Mouse (Mus musculus) forebrain, embryonic 14.5 days (tissue): ENCODE data around the gene Etaa1. TPM values are rescaled to one million over a fixed set of nuclear protein-coding genes. Genes with fewer than 3 reads are reported as not detected.
"Not testable (repeated sequence)": the region's sequence is repeated elsewhere in the genome, so short reads cannot be mapped to it uniquely, and the experiment has no call there.

Experiments
- ATAC-seq: fragments of 200-750 bp; cut with Nextera tagmentation; 2 replicates; pipeline ENCODE4 v1.8.0; 2017; ENCODE audit warnings: mild to moderate bottlenecking, moderate library complexity
- DNase-seq: peaks from one replicate; pipeline ENCODE4 v3.0.0-alpha.2; 2015; ENCODE audit warnings: low spot score
- H3K27ac ChIP-seq: fragments of 300-500 bp; sonication (generic); 2 replicates; pipeline ENCODE4 v1.5.1; 2014; ENCODE audit warnings: low read depth, mild to moderate bottlenecking, control low read depth, low read length, moderate library complexity
- H3K27me3 ChIP-seq: fragments of 300-500 bp; sonication (generic); replicated peaks from 2 replicates; pipeline ENCODE4 v1.6.1; 2014; ENCODE audit warnings: low read length, control low read depth, mixed read lengths; ENCODE audit not compliant: control insufficient read depth, insufficient read depth
- H3K36me3 ChIP-seq: fragments of 300-500 bp; sonication (generic); 2 replicates; pipeline ENCODE4 v1.6.1; 2014; ENCODE audit warnings: low read length, control low read depth; ENCODE audit not compliant: control insufficient read depth, insufficient read depth
- H3K4me1 ChIP-seq: fragments of 300-500 bp; sonication (generic); 2 replicates; pipeline ENCODE4 v1.6.1; 2014; ENCODE audit warnings: antibody characterized with exemption, low read length, control low read depth; ENCODE audit not compliant: control insufficient read depth, insufficient read depth
- H3K4me2 ChIP-seq: fragments of 300-500 bp; sonication (generic); 2 replicates; pipeline ENCODE4 v1.6.1; 2014; ENCODE audit warnings: mild to moderate bottlenecking, control low read depth, low read length
- H3K4me3 ChIP-seq: fragments of 300-500 bp; sonication (generic); 2 replicates; pipeline ENCODE4 v1.5.1; 2014; ENCODE audit warnings: low read depth, low read length, control low read depth
- H3K9ac ChIP-seq: fragments of 300-500 bp; sonication (generic); 2 replicates; pipeline ENCODE4 v1.6.1; 2014; ENCODE audit warnings: mild to moderate bottlenecking, low read length, control low read depth, moderate library complexity
- H3K9me3 ChIP-seq: fragments of 300-500 bp; sonication (generic); replicated peaks from 2 replicates; pipeline ENCODE4 v1.6.1; 2016; ENCODE audit warnings: low read length, control low read depth, mixed read lengths; ENCODE audit not compliant: control insufficient read depth
- WGBS: fragments of 180-500 bp; shearing (Covaris S2); extraction: QIAGEN DNeasy Blood & Tissue Kit; methylation state at CpG from one replicate; pipeline ENCODE4 v1.1.7; 2014; 5-methylcytosine and 5-hydroxymethylcytosine counted together
- polyA plus RNA-seq: library from polyadenylated mRNA; unstranded; fragments of >200 nt; fragmentation: Nextera tagmentation; extraction: Ambion mirVana; gene quantifications from 2 replicates; pipeline ENCODE4 v1.2.1, GENCODE M21; 2014

Gene Etaa1
- polyA plus RNA-seq, 1 experiment from 2014 or later, result 11.7 TPM

DNA sequence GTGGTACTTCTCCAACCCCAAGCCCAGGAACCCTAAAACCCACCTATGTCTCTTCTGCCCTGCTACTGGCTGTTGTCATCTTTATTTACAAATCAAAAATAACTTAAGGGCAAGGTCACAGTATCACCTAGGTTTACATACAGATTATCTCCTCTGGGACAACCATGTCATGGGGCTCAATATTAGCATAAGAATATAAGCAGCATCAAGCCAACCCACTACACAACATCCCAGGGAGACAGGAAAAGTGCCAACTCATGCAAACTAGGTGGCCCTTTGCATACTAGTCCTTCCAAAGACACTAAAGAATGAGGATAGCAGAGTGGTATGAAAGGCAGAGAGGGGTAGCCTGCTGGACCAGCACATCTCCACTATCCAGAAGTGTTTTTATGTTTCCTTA lies 15.7 kb downstream of the Etaa1 start:
- Histone ChIP-seq H3K4me1 (no peaks in the 10 kb centered on the region), H3K27ac (no peak overlapping the region), H3K9me3 (no peaks in the 10 kb centered on the region), H3K9ac (no peak overlapping the region), H3K4me3 (no peak overlapping the region), H3K27me3 (no peaks in the 10 kb centered on the region), H3K4me2 (no peak overlapping the region), H3K36me3 (peaks cover 4% of the 10 kb centered on the region)
- DNase-seq, result no peak
- ATAC-seq, result no peak

DNA sequence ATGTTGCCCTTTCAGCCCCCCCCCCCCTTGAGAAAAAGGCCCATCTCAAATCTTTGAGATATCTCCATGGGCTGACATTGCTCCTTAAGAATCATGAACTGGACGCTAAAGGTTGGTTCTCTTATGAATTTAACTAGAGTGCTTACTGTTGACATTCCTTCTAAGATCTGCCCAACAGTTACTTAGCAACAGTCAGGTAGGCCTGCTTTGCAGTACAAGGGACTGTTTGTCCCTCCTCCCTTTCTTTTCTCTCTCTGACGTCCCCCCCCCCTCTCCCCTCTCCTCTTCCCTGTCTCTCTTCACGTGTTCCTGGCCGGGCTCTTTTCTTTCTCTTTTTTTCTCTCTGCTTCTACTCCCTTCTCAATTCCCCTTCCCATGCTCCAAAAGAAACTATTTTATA lies 35.8 kb downstream of the Etaa1 start:
- H3K36me3 ChIP-seq, result no peaks in the 10 kb centered on the region
- no peak overlapping the region for H3K4me3 ChIP-seq
- WGBS, result 62% methylated on average over 4 of the region's 4 CpGs
- H3K9ac ChIP-seq, result no peak overlapping the region
- no peak for ATAC-seq
- no peak overlapping the region for H3K27ac ChIP-seq
- H3K9me3 ChIP-seq, result no peaks in the 10 kb centered on the region
- DNase-seq, result no peak
- H3K27me3 ChIP-seq, result no peaks in the 10 kb centered on the region
- no peaks in the 10 kb centered on the region for H3K4me1 ChIP-seq
- H3K4me2 ChIP-seq, result no peak overlapping the region

GRCm38 (mm10) chr11:17917101-17917500 lies 36.6 kb downstream of the Etaa1 start:
- no peak for ATAC-seq
- Histone ChIP-seq H3K4me1 (no peaks in the 10 kb centered on the region), H3K4me3 (no peak overlapping the region), H3K4me2 (no peak overlapping the region), H3K27ac (no peak overlapping the region), H3K9me3 (no peaks in the 10 kb centered on the region), H3K27me3 (no peaks in the 10 kb centered on the region), H3K36me3 (no peaks in the 10 kb centered on the region), H3K9ac (no peak overlapping the region)
- DNase-seq, result no peak
- 89% methylated on average over 5 of the region's 5 CpGs for WGBS

GRCm38 (mm10) chr11:17916486-17916885 lies 37.2 kb downstream of the Etaa1 start:
- no peaks in the 10 kb centered on the region for H3K9me3 ChIP-seq
- DNase-seq (no peak), ATAC-seq (no peak)
- no peaks in the 10 kb centered on the region for H3K4me1 ChIP-seq
- 82% methylated on average over 1 of the region's 1 CpGs for WGBS
- H3K4me3 ChIP-seq, result no peak overlapping the region
- no peaks in the 10 kb centered on the region for H3K27me3 ChIP-seq
- H3K9ac ChIP-seq, result no peak overlapping the region
- H3K27ac ChIP-seq, result no peak overlapping the region
- no peaks in the 10 kb centered on the region for H3K36me3 ChIP-seq
- no peak overlapping the region for H3K4me2 ChIP-seq

GRCm38 (mm10) chr11:17900996-17901395 lies 52.7 kb downstream of the Etaa1 start:
- not testable (repeated sequence) for DNase-seq, ATAC-seq
- WGBS, result 82% methylated on average over 4 of the region's 4 CpGs

More at GRCm38 (mm10) chr11:17900996-17901395, 52.7 kb downstream of the Etaa1 start:
- not testable (repeated sequence) for H3K4me3 ChIP-seq, H3K27ac ChIP-seq, H3K36me3 ChIP-seq, H3K4me2 ChIP-seq, H3K4me1 ChIP-seq, H3K9me3 ChIP-seq, H3K27me3 ChIP-seq, H3K9ac ChIP-seq
